Mouse (Mus musculus): ENCODE data around the gene Oog2. TPM values are rescaled to one million over a fixed set of nuclear protein-coding genes. Genes with fewer than 3 reads are reported as not detected.

The Oog2 gene
- total and polyA plus RNA-seq, 3 experiments = not detected

Other genes with a start within 250 kb of the Oog2 start
- gene Pramef25, start 239.7 kb upstream of the Oog2 start, total RNA-seq (2012; rRNA removed) = not detected in 2 replicates
- not detected for gene Pramef25, start 239.7 kb upstream of the Oog2 start, polyA plus RNA-seq (2012; ENCODE audit: insufficient read depth in 1 of 2, insufficient read length in 2 of 2, low read depth in 1 of 2, low replicate concordance in 2 of 2, missing spikeins in 1 of 2)
- not detected in 2 replicates for gene Gm13101, start 223.8 kb upstream of the Oog2 start, total RNA-seq (2012; rRNA removed)
- not detected for gene Gm13101, start 223.8 kb upstream of the Oog2 start, polyA plus RNA-seq (2012; ENCODE audit: insufficient read depth in 1 of 2, insufficient read length in 2 of 2, low read depth in 1 of 2, low replicate concordance in 2 of 2, missing spikeins in 1 of 2)
- gene Pramef17, start 196.3 kb upstream of the Oog2 start, total RNA-seq (2012; rRNA removed) = not detected in 2 replicates
- gene Pramef17, start 196.3 kb upstream of the Oog2 start, polyA plus RNA-seq (2012; ENCODE audit: insufficient read depth in 1 of 2, insufficient read length in 2 of 2, low read depth in 1 of 2, low replicate concordance in 2 of 2, missing spikeins in 1 of 2) = not detected
- gene Pramel4, start 131.6 kb upstream of the Oog2 start, total RNA-seq (2012; rRNA removed) = not detected in 2 replicates
- gene Pramel4, start 131.6 kb upstream of the Oog2 start, polyA plus RNA-seq (2012; ENCODE audit: insufficient read depth in 1 of 2, insufficient read length in 2 of 2, low read depth in 1 of 2, low replicate concordance in 2 of 2, missing spikeins in 1 of 2) = under 1 TPM in 1 of 2 experiments, not detected in 1; 0.07 TPM
- gene Gm13102, start 84.2 kb upstream of the Oog2 start, total RNA-seq (2012; rRNA removed) = not detected in 2 replicates
- not detected for gene Gm13102, start 84.2 kb upstream of the Oog2 start, polyA plus RNA-seq (2012; ENCODE audit: insufficient read depth in 1 of 2, insufficient read length in 2 of 2, low read depth in 1 of 2, low replicate concordance in 2 of 2, missing spikeins in 1 of 2)
- not detected in 2 replicates for gene Oog3, start 28.1 kb upstream of the Oog2 start, total RNA-seq (2012; rRNA removed)
- not detected for gene Oog3, start 28.1 kb upstream of the Oog2 start, polyA plus RNA-seq (2012; ENCODE audit: insufficient read depth in 1 of 2, insufficient read length in 2 of 2, low read depth in 1 of 2, low replicate concordance in 2 of 2, missing spikeins in 1 of 2)
- gene C87977, start 22.6 kb downstream of the Oog2 start, total RNA-seq (2012; rRNA removed) = not detected in 2 replicates
- not detected for gene C87977, start 22.6 kb downstream of the Oog2 start, polyA plus RNA-seq (2012; ENCODE audit: insufficient read depth in 1 of 2, insufficient read length in 2 of 2, low read depth in 1 of 2, low replicate concordance in 2 of 2, missing spikeins in 1 of 2)
- not detected in 2 replicates for gene Pramel5, start 89.8 kb downstream of the Oog2 start, total RNA-seq (2012; rRNA removed)
- gene Pramel5, start 89.8 kb downstream of the Oog2 start, polyA plus RNA-seq (2012; ENCODE audit: insufficient read depth in 1 of 2, insufficient read length in 2 of 2, low read depth in 1 of 2, low replicate concordance in 2 of 2, missing spikeins in 1 of 2) = under 1 TPM in 1 of 2 experiments, not detected in 1; 0.35 TPM
- not detected in 2 replicates for gene Gm13128, start 139.5 kb downstream of the Oog2 start, total RNA-seq (2012; rRNA removed)
- gene Gm13128, start 139.5 kb downstream of the Oog2 start, polyA plus RNA-seq (2012; ENCODE audit: insufficient read depth in 1 of 2, insufficient read length in 2 of 2, low read depth in 1 of 2, low replicate concordance in 2 of 2, missing spikeins in 1 of 2) = not detected
- not detected in 2 replicates for gene Gm13119, start 167.2 kb downstream of the Oog2 start, total RNA-seq (2012; rRNA removed)
- not detected for gene Gm13119, start 167.2 kb downstream of the Oog2 start, polyA plus RNA-seq (2012; ENCODE audit: insufficient read depth in 1 of 2, insufficient read length in 2 of 2, low read depth in 1 of 2, low replicate concordance in 2 of 2, missing spikeins in 1 of 2)
- gene Pramef20, start 187.2 kb downstream of the Oog2 start, total RNA-seq (2012; rRNA removed) = not detected in 2 replicates
- gene Pramef20, start 187.2 kb downstream of the Oog2 start, polyA plus RNA-seq (2012; ENCODE audit: insufficient read depth in 1 of 2, insufficient read length in 2 of 2, low read depth in 1 of 2, low replicate concordance in 2 of 2, missing spikeins in 1 of 2) = not detected
- not detected in 2 replicates for gene Pramef12, start 217.7 kb downstream of the Oog2 start, total RNA-seq (2012; rRNA removed)
- not detected for gene Pramef12, start 217.7 kb downstream of the Oog2 start, polyA plus RNA-seq (2012; ENCODE audit: insufficient read depth in 1 of 2, insufficient read length in 2 of 2, low read depth in 1 of 2, low replicate concordance in 2 of 2, missing spikeins in 1 of 2)
- not detected in 2 replicates for gene 1700012P22Rik, start 248.1 kb downstream of the Oog2 start, total RNA-seq (2012; rRNA removed)
- gene 1700012P22Rik, start 248.1 kb downstream of the Oog2 start, polyA plus RNA-seq (2012; ENCODE audit: insufficient read depth in 1 of 2, insufficient read length in 2 of 2, low read depth in 1 of 2, low replicate concordance in 2 of 2, missing spikeins in 1 of 2) = not detected

Data from MEL (cell line).